ENCODE assay signal across 24 mouse cellular contexts in the genomic region with DNA sequence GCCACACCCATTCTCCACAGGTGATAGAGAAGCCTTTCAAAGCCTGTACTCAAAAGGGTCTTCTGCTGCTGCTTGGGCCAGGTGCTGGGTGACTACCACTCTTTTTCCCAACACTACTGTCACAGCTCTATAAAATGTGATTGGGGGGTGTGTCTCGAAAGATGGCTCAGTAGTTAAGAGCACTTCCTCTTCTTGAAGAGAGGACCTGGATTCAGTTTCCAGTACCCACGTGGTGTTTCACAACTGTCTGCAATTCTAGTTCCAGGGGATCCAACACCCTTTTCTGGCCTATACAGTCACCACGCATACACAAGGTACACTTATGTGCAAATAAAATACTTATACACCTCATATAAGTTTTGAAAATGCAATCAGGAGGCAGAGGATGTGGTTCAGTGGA.
"Had no signal": no experiment of that assay in that cellular context is flagged by ENCODE, and none has a peak within 500 bp of the region (broad histone marks: within the 10 kb centered on the region; RNA-seq: fewer than 3 reads in every experiment).

No protein-coding gene starts in this region.

- H3K27ac ChIP-seq: layer of hippocampus, adult 2 months; left cerebral cortex, adult 2 months; limb, embryonic 12.5 days; limb, embryonic 15.5 days; liver, embryonic 14.5 days; lung, embryonic 15.5 days; midbrain, embryonic 12.5 days; midbrain, embryonic 15.5 days; neural tube, embryonic 12.5 days; neural tube, embryonic 15.5 days had no signal

- H3K4me2 ChIP-seq: limb, embryonic 12.5 days; limb, embryonic 15.5 days; liver, embryonic 11.5 days; lung, embryonic 15.5 days; midbrain, embryonic 12.5 days; midbrain, embryonic 15.5 days; neural tube, embryonic 12.5 days; neural tube, embryonic 15.5 days had no signal

- H3K36me3 ChIP-seq: limb, embryonic 12.5 days; limb, embryonic 15.5 days; lung, embryonic 15.5 days; midbrain, embryonic 12.5 days; midbrain, embryonic 15.5 days; neural tube, embryonic 12.5 days; neural tube, embryonic 15.5 days had no signal

- H3K27me3 ChIP-seq: limb, embryonic 12.5 days; limb, embryonic 15.5 days; lung, embryonic 15.5 days; midbrain, embryonic 12.5 days; midbrain, embryonic 15.5 days; neural tube, embryonic 12.5 days; neural tube, embryonic 15.5 days had no signal

- H3K9ac ChIP-seq: limb, embryonic 12.5 days; limb, embryonic 15.5 days; liver, embryonic 14.5 days; liver, postnatal 0 days; lung, embryonic 15.5 days; midbrain, embryonic 12.5 days; midbrain, embryonic 15.5 days; neural tube, embryonic 12.5 days; neural tube, embryonic 15.5 days had no signal

- H3K4me1 ChIP-seq: limb, embryonic 12.5 days; lung, embryonic 15.5 days; midbrain, embryonic 12.5 days; midbrain, embryonic 15.5 days; neural tube, embryonic 12.5 days; neural tube, embryonic 15.5 days had no signal

- H3K4me3 ChIP-seq: layer of hippocampus, adult 2 months; left cerebral cortex, adult 2 months; limb, embryonic 12.5 days; limb, embryonic 15.5 days; lung, embryonic 15.5 days; midbrain, embryonic 12.5 days; midbrain, embryonic 15.5 days; neural tube, embryonic 12.5 days; neural tube, embryonic 15.5 days had no signal

- DNase-seq: kidney, adult 9 months; kidney, postnatal 25 days; layer of hippocampus, adult 9-11 months; layer of hippocampus, postnatal 36 days; left cerebral cortex, postnatal 4 days; liver, postnatal 0 days; lung, postnatal 10 days; lung, postnatal 36 days; right cerebral cortex, adult 18-20 months; right cerebral cortex, postnatal 14 days; spleen, adult 18-20 months; thymus, adult 18-20 months; thymus, postnatal 36 days had no signal

- ATAC-seq: liver, postnatal 0 days; midbrain, embryonic 15.5 days had no signal

- H3K9me3 ChIP-seq: limb, embryonic 12.5 days; limb, embryonic 15.5 days; lung, embryonic 15.5 days; midbrain, embryonic 12.5 days; midbrain, embryonic 15.5 days; neural tube, embryonic 12.5 days; neural tube, embryonic 15.5 days had no signal
